Mouse (Mus musculus): ENCODE measurements around the gene Ctdspl. TPM values are rescaled to one million over a fixed set of nuclear protein-coding genes. Genes with fewer than 3 reads are reported as not detected.

The Ctdspl gene
- polyA plus RNA-seq, 1 experiment, result 33.7 TPM

- no peak for DNase-seq (ENCODE audit: extremely low spot score in 1 of 2, low spot score in 1 of 2)
These were observed 126.1 kb downstream of the Ctdspl start, which contains the start of gene Vill for GRCm38 (mm10) chr9:119052154-119052944. Gene Vill, plus strand, starts transcription at chr9:119052778.

GRCm38 (mm10) chr9:119053964-119054576 lies 127.8 kb downstream of the Ctdspl start:
- no peak for DNase-seq (ENCODE audit: extremely low spot score in 1 of 2, low spot score in 1 of 2)

GRCm38 (mm10) chr9:119055336-119055735 lies 129.1 kb downstream of the Ctdspl start:
- DNase-seq (ENCODE audit: extremely low spot score in 1 of 2, low spot score in 1 of 2), result no peak

- no peak for DNase-seq (ENCODE audit: extremely low spot score in 1 of 2, low spot score in 1 of 2)
These were observed 132.0 kb downstream of the Ctdspl start for GRCm38 (mm10) chr9:119058245-119058644.

- no peak for DNase-seq (ENCODE audit: extremely low spot score in 1 of 2, low spot score in 1 of 2)
These were observed 134.4 kb downstream of the Ctdspl start for GRCm38 (mm10) chr9:119060701-119061100.

- no peak for DNase-seq (ENCODE audit: extremely low spot score in 1 of 2, low spot score in 1 of 2)
These were observed 136.9 kb downstream of the Ctdspl start for GRCm38 (mm10) chr9:119063036-119063644.

- DNase-seq (ENCODE audit: extremely low spot score in 1 of 2, low spot score in 1 of 2), result no peak
These were observed 138.0 kb downstream of the Ctdspl start for GRCm38 (mm10) chr9:119064296-119064695.

- DNase-seq (ENCODE audit: extremely low spot score in 1 of 2, low spot score in 1 of 2), result peak; percentile 43 to 94
These were observed 141.3 kb downstream of the Ctdspl start for GRCm38 (mm10) chr9:119067601-119068000.

GRCm38 (mm10) chr9:119068266-119068665 lies 142.0 kb downstream of the Ctdspl start:
- DNase-seq (ENCODE audit: extremely low spot score in 1 of 2, low spot score in 1 of 2), result no peak

GRCm38 (mm10) chr9:119070173-119070825 lies 144.0 kb downstream of the Ctdspl start:
- no peak for DNase-seq (ENCODE audit: extremely low spot score in 1 of 2, low spot score in 1 of 2)

- no peak for DNase-seq (ENCODE audit: extremely low spot score in 1 of 2, low spot score in 1 of 2)
These were observed 145.5 kb downstream of the Ctdspl start for GRCm38 (mm10) chr9:119071786-119072185.

GRCm38 (mm10) chr9:119073184-119073895 lies 147.1 kb downstream of the Ctdspl start:
- DNase-seq (ENCODE audit: extremely low spot score in 1 of 2, low spot score in 1 of 2), result no peak

- no peak for DNase-seq (ENCODE audit: extremely low spot score in 1 of 2, low spot score in 1 of 2)
These were observed 149.4 kb downstream of the Ctdspl start for GRCm38 (mm10) chr9:119075685-119076084.

GRCm38 (mm10) chr9:119080040-119080675 lies 153.9 kb downstream of the Ctdspl start:
- DNase-seq (ENCODE audit: extremely low spot score in 1 of 2, low spot score in 1 of 2), result no peak

- DNase-seq (ENCODE audit: extremely low spot score in 1 of 2, low spot score in 1 of 2), result no peak
These were observed 155.8 kb downstream of the Ctdspl start for GRCm38 (mm10) chr9:119082039-119082438.

GRCm38 (mm10) chr9:119082656-119083430 lies 156.6 kb downstream of the Ctdspl start:
- no peak for DNase-seq (ENCODE audit: extremely low spot score in 1 of 2, low spot score in 1 of 2)

- no peak for DNase-seq (ENCODE audit: extremely low spot score in 1 of 2, low spot score in 1 of 2)
These were observed 157.7 kb downstream of the Ctdspl start for GRCm38 (mm10) chr9:119083966-119084365.

GRCm38 (mm10) chr9:119086451-119086850 lies 160.2 kb downstream of the Ctdspl start:
- DNase-seq (ENCODE audit: extremely low spot score in 1 of 2, low spot score in 1 of 2), result no peak

- no peak for DNase-seq (ENCODE audit: extremely low spot score in 1 of 2, low spot score in 1 of 2)
These were observed 161.1 kb downstream of the Ctdspl start for GRCm38 (mm10) chr9:119087309-119087708.

Measured in frontal cortex, adult 2 months (tissue).